Mouse (Mus musculus): ENCODE measurements around the gene Smim1. TPM values are rescaled to one million over a fixed set of nuclear protein-coding genes. Genes with fewer than 3 reads are reported as not detected.
A peak's percentile ranks its signal among the peaks of the same experiment; 100 is the strongest.

Gene Smim1
- polyA plus RNA-seq, 1 experiment = 41.1 TPM

DNA sequence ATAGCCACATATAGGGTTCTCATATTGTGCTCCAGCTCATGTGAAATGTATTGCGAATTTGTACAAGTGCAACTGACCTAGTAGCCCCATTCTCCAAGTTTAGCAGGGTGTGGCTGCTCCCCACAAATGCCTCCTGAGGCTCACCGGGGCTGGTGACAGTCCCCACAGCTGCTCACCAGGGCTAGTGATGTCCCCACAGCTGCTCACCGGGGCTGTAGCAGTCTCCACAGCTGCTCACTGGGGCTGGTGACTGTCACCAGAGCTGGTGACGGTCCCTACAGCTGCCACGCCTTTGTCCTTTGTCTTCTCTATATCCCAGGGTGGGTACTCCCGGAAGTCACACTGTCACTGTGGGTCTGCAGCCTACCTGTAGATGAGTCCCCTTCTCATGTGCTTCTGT is 19.8 kb downstream of the Smim1 start:
- H3K36me3 ChIP-seq (ENCODE audit: control insufficient read depth, insufficient read depth, low read length) = peaks cover 5% of the 10 kb centered on the region
- H3K4me1 ChIP-seq (ENCODE audit: control insufficient read depth, insufficient read depth, low read length) = no peaks in the 10 kb centered on the region; the same call in none of the 2 replicates
- no peak overlapping the region for H3K4me3 ChIP-seq (ENCODE audit: control insufficient read depth, low read depth, low read length)
- H3K27me3 ChIP-seq (ENCODE audit: control insufficient read depth, insufficient read depth, low read length) = no peaks in the 10 kb centered on the region
- no peak overlapping the region for H3K27ac ChIP-seq (ENCODE audit: control insufficient read depth, insufficient read depth, low read depth, low read length)
- TF ChIP-seq CTCF (IDR thresholded peaks at IDR 0.05; ENCODE audit: control insufficient read depth, insufficient read depth, insufficient replicate concordance, low read depth, low read length) (no peak), POLR2A (IDR thresholded peaks at IDR 0.05; ENCODE audit: control insufficient read depth, low read depth, low read length) (no peak)

DNA sequence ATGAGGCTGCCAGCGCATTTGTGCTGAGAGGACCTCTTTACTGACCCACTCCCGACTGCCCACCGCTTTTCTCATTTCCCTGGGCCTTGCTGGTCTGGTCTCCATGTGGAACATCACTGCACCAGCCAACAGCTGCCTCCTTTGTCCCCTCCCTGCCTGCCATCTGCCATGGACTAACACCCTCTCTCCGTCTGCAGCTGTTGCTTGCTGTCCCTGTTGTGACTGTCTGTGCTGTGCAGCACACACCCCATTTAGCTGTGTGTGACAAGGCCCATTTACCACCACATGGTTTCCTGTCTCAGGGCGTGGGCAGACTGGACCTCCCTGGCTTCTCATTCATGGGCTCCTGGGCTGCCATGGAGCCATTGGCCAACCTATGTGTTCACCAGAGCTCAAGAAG is 20.5 kb downstream of the Smim1 start:
- Histone ChIP-seq H3K4me3 (ENCODE audit: control insufficient read depth, low read depth, low read length) (no peak overlapping the region), H3K36me3 (ENCODE audit: control insufficient read depth, insufficient read depth, low read length) (peaks cover 5% of the 10 kb centered on the region), H3K27me3 (ENCODE audit: control insufficient read depth, insufficient read depth, low read length) (no peaks in the 10 kb centered on the region), H3K27ac (ENCODE audit: control insufficient read depth, insufficient read depth, low read depth, low read length) (no peak overlapping the region), H3K4me1 (ENCODE audit: control insufficient read depth, insufficient read depth, low read length) (no peaks in the 10 kb centered on the region)
- TF ChIP-seq POLR2A (IDR thresholded peaks at IDR 0.05; ENCODE audit: control insufficient read depth, low read depth, low read length) (no peak), CTCF (IDR thresholded peaks at IDR 0.05; ENCODE audit: control insufficient read depth, insufficient read depth, insufficient replicate concordance, low read depth, low read length) (no peak)

DNA sequence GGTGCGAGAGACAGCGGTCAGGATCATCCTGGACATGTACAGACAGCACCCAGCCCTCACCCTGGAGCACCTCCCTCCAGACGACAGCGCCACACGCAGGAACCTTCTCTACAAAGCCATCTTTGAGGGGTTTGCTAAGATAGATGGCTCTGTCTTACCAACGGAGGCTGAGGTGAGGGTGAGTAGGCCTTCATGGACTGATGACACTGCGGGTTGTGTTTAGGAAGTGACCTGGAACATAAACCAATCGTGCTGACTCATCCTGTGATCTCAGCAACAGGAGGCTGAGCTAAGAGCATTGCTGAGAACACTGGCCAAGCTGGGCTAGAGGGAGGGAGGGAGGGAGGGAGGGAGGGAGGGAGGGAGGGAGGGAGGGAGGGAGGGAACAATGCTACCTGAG is 32.5 kb downstream of the Smim1 start:
- Histone ChIP-seq H3K27ac (ENCODE audit: control insufficient read depth, insufficient read depth, low read depth, low read length) (no peak overlapping the region), H3K4me3 (ENCODE audit: control insufficient read depth, low read depth, low read length) (no peak overlapping the region), H3K4me1 (ENCODE audit: control insufficient read depth, insufficient read depth, low read length) (no peaks in the 10 kb centered on the region), H3K27me3 (ENCODE audit: control insufficient read depth, insufficient read depth, low read length) (no peaks in the 10 kb centered on the region), H3K36me3 (ENCODE audit: control insufficient read depth, insufficient read depth, low read length) (peaks cover 1% of the 10 kb centered on the region)
- TF ChIP-seq POLR2A (IDR thresholded peaks at IDR 0.05; ENCODE audit: control insufficient read depth, low read depth, low read length) = no peak

DNA sequence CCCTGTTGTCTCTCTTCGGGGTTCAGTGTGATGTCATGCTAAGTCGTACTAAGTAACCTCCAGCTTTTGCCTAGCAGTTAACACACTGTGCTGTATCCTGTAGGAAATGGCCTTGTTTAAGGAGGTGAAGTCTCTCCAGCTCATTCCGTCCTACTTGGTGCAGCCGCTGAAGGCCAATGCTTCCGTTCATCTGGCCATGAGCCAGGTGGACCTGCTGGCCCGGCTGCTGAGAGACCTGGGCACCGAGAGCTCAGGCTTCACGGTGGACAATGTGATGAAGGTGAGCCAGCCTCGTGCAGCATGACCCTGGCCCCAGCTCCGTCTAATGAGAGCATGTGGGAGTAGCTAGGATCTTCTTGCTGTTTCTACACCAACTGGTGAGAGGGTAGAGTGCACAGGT is 33.3 kb downstream of the Smim1 start:
- H3K27me3 ChIP-seq (ENCODE audit: control insufficient read depth, insufficient read depth, low read length) = no peaks in the 10 kb centered on the region
- H3K4me3 ChIP-seq (ENCODE audit: control insufficient read depth, low read depth, low read length) = no peak overlapping the region
- peaks cover 1% of the 10 kb centered on the region for H3K36me3 ChIP-seq (ENCODE audit: control insufficient read depth, insufficient read depth, low read length)
- no peak for TF ChIP-seq CTCF (IDR thresholded peaks at IDR 0.05; ENCODE audit: control insufficient read depth, insufficient read depth, insufficient replicate concordance, low read depth, low read length)
- H3K27ac ChIP-seq (ENCODE audit: control insufficient read depth, insufficient read depth, low read depth, low read length) = no peak overlapping the region
- H3K4me1 ChIP-seq (ENCODE audit: control insufficient read depth, insufficient read depth, low read length) = no peaks in the 10 kb centered on the region

DNA sequence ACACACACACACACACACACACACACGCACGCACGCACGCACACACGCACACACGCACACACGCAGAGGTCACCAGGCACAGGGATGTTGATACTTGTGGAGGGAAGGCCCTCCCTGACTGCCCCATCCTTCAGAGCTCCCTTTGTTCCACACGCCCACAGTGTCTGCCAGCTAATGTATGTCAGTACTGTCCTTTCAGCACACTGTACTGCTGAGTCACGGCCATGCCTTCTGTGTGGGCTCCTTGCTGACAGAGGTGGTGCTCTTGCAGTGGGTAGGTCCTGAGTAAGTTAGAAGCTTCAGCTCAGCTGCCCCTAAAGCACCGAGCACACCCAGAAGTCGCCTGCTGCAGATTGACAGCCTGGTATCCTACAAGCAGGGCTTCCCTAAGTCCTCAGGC is 45.6 kb downstream of the Smim1 start:
- Histone ChIP-seq H3K27me3 (ENCODE audit: control insufficient read depth, insufficient read depth, low read length) (no peaks in the 10 kb centered on the region), H3K4me1 (ENCODE audit: control insufficient read depth, insufficient read depth, low read length) (peaks cover 3% of the 10 kb centered on the region), H3K36me3 (ENCODE audit: control insufficient read depth, insufficient read depth, low read length) (no peaks in the 10 kb centered on the region; the same call in none of the 2 replicates), H3K4me3 (ENCODE audit: control insufficient read depth, low read depth, low read length) (no peak overlapping the region), H3K27ac (ENCODE audit: control insufficient read depth, insufficient read depth, low read depth, low read length) (no peak overlapping the region)
- TF ChIP-seq CTCF (IDR thresholded peaks at IDR 0.05; ENCODE audit: control insufficient read depth, insufficient read depth, insufficient replicate concordance, low read depth, low read length) = no peak
- no peak for TF ChIP-seq POLR2A (IDR thresholded peaks at IDR 0.05; ENCODE audit: control insufficient read depth, low read depth, low read length)

DNA sequence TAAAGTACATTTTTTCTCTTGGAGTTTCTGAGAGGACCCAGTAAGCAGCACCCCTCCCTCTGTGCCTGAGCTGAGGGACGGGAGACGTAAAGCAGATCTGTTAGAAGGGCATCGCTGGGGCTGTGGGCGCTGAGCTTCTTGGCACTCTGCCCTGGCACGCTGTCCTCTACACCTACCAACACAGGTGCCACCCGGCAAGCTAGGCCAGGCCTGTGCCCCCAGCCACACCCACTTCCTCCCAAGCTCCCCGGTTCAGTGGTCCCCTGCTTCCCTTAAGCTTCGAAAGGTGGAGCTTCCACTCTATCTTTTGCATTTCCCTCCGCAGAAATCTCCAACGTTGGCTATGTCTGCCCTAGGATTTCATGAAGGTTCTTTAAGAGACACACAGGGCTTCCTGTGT is 46.8 kb downstream of the Smim1 start:
- Histone ChIP-seq H3K4me1 (ENCODE audit: control insufficient read depth, insufficient read depth, low read length) (peaks cover 6% of the 10 kb centered on the region), H3K4me3 (ENCODE audit: control insufficient read depth, low read depth, low read length) (no peak overlapping the region), H3K27ac (ENCODE audit: control insufficient read depth, insufficient read depth, low read depth, low read length) (no peak overlapping the region), H3K27me3 (ENCODE audit: control insufficient read depth, insufficient read depth, low read length) (no peaks in the 10 kb centered on the region), H3K36me3 (ENCODE audit: control insufficient read depth, insufficient read depth, low read length) (no peaks in the 10 kb centered on the region; the same call in none of the 2 replicates)
- TF ChIP-seq CTCF (IDR thresholded peaks at IDR 0.05; ENCODE audit: control insufficient read depth, insufficient read depth, insufficient replicate concordance, low read depth, low read length) = no peak
- TF ChIP-seq POLR2A (IDR thresholded peaks at IDR 0.05; ENCODE audit: control insufficient read depth, low read depth, low read length) = no peak

DNA sequence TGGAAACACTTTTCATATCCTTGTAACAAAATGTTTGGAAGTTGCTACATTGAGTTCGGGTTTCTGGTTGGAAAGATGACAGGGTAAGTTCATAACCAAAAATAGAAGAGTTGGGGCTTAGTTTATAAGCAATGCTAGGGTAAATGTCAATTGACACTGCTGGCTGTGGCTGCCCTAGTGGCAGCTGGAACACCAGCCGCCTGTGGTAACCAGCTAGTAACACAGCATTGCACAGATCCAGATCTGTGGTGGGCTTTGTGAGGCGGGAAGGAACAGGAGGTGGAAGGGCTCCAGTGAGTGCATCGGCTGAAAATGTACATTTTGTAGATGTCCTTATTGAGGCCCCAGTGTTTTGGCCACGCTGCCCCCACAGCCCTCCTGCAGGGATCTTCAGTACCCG is 50.3 kb downstream of the Smim1 start:
- H3K27me3 ChIP-seq (ENCODE audit: control insufficient read depth, insufficient read depth, low read length) = no peaks in the 10 kb centered on the region
- H3K4me3 ChIP-seq (ENCODE audit: control insufficient read depth, low read depth, low read length) = peak overlapping the region; percentile 93
- H3K36me3 ChIP-seq (ENCODE audit: control insufficient read depth, insufficient read depth, low read length) = no peaks in the 10 kb centered on the region; the same call in 1 of the 2 replicates
- no peak overlapping the region for H3K27ac ChIP-seq (ENCODE audit: control insufficient read depth, insufficient read depth, low read depth, low read length)
- peaks cover 8% of the 10 kb centered on the region for H3K4me1 ChIP-seq (ENCODE audit: control insufficient read depth, insufficient read depth, low read length)
- no peak for TF ChIP-seq POLR2A (IDR thresholded peaks at IDR 0.05; ENCODE audit: control insufficient read depth, low read depth, low read length)
- TF ChIP-seq CTCF (IDR thresholded peaks at IDR 0.05; ENCODE audit: control insufficient read depth, insufficient read depth, insufficient replicate concordance, low read depth, low read length) = no peak

DNA sequence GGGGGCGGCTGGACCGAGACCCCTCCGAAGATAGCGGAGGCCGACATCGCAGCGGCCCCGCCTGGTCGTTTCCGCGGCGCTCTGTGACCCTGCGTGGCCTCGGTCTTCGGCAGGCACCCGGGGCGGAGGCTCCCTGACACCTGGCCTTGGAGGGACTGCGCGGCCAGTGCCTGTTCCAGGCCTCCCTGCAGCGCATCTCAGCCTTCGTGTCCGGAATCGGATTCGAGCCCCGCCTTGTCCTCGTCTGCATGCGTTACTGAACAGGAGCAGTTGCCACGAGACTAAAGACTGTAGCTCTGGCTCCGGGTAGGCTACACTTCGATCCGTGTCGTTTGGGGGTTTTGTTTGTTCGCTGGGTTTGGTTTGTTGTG is 50.8 kb downstream of the Smim1 start:
- no peak for TF ChIP-seq POLR2A (IDR thresholded peaks at IDR 0.05; ENCODE audit: control insufficient read depth, low read depth, low read length)
- no peak for TF ChIP-seq CTCF (IDR thresholded peaks at IDR 0.05; ENCODE audit: control insufficient read depth, insufficient read depth, insufficient replicate concordance, low read depth, low read length)
- H3K27ac ChIP-seq (ENCODE audit: control insufficient read depth, insufficient read depth, low read depth, low read length) = peak overlapping the region; percentile 50

More for the DNA sequence above, 50.8 kb downstream of the Smim1 start:
- no peaks in the 10 kb centered on the region; the same call in 1 of the 2 replicates for H3K36me3 ChIP-seq (ENCODE audit: control insufficient read depth, insufficient read depth, low read length)
- peaks cover 8% of the 10 kb centered on the region for H3K4me1 ChIP-seq (ENCODE audit: control insufficient read depth, insufficient read depth, low read length)
- peak overlapping the region; percentile 93 for H3K4me3 ChIP-seq (ENCODE audit: control insufficient read depth, low read depth, low read length)
- H3K27me3 ChIP-seq (ENCODE audit: control insufficient read depth, insufficient read depth, low read length) = no peaks in the 10 kb centered on the region

Measured in testis, adult 2 months (tissue).